Mouse (Mus musculus) adrenal gland, postnatal 36 days (tissue): ENCODE results near the gene Mtor. TPM values are rescaled to one million over a fixed set of nuclear protein-coding genes. Genes with fewer than 3 reads are reported as not detected.

Source experiments
- DNase-seq, 2 experiments: peaks; one replicate each; pipeline ENCODE4 v3.0.0; 2021; ENCODE audit warnings: mixed read lengths in 1 of 2
- long read RNA-seq, 2 experiments: library from polyadenylated mRNA; stranded (forward); transcript quantifications; one replicate each; pipeline ENCODE4 v2.0.0; 2021; ENCODE audit warnings: borderline sequencing depth in 2 of 2
- total RNA-seq, 2 experiments: library from RNA; stranded (reverse); gene quantifications; 2 replicates each; pipeline ENCODE4 v1.2.3; 2021

The Mtor gene
- total RNA-seq: 10 to 100 TPM; 72.5 to 86.2 TPM
- long read RNA-seq, experiment 1, partial matches to known transcripts: 9 of 15 reads
- long read RNA-seq, experiment 1, other reads (novel, unspliced or antisense): 3 of 15 reads
- long read RNA-seq, experiment 2, partial matches to known transcripts: 2 of 5 reads
- long read RNA-seq, experiment 2, other reads (novel, unspliced or antisense): 0 of 5 reads

- peak; percentile 94 to 95 for DNase-seq
These were observed at the start of gene Mtor for GRCm38 (mm10) chr4:148448179-148448852. Gene Mtor (plus strand): TSS chr4:148448611.

- no peak for DNase-seq
These were observed 48.8 kb upstream of the Mtor start for GRCm38 (mm10) chr4:148399437-148400094.

- no peak for DNase-seq
These were observed 45.0 kb upstream of the Mtor start for GRCm38 (mm10) chr4:148403402-148403801.

- DNase-seq: no peak
These were observed 43.7 kb upstream of the Mtor start for GRCm38 (mm10) chr4:148404748-148405147.

GRCm38 (mm10) chr4:148405255-148405788 lies 43.1 kb upstream of the Mtor start:
- DNase-seq: no peak

GRCm38 (mm10) chr4:148408256-148408975 lies 40.0 kb upstream of the Mtor start:
- no peak for DNase-seq

- DNase-seq: no peak
These were observed 32.8 kb upstream of the Mtor start for GRCm38 (mm10) chr4:148415575-148415974.

GRCm38 (mm10) chr4:148417074-148417526 lies 31.3 kb upstream of the Mtor start:
- DNase-seq: no peak

GRCm38 (mm10) chr4:148417559-148417958 lies 30.9 kb upstream of the Mtor start:
- no peak for DNase-seq

- no peak for DNase-seq
These were observed 21.2 kb upstream of the Mtor start for GRCm38 (mm10) chr4:148426950-148427850.

GRCm38 (mm10) chr4:148428544-148428943 lies 19.9 kb upstream of the Mtor start:
- no peak for DNase-seq

GRCm38 (mm10) chr4:148429121-148429520 lies 19.3 kb upstream of the Mtor start:
- DNase-seq: peak in 1 of 2 experiments; percentile 26

GRCm38 (mm10) chr4:148429686-148430085 lies 18.7 kb upstream of the Mtor start:
- DNase-seq: peak; percentile 66 to 84

GRCm38 (mm10) chr4:148430880-148431519 lies 17.4 kb upstream of the Mtor start:
- no peak for DNase-seq

- no peak for DNase-seq
These were observed 15.9 kb upstream of the Mtor start for GRCm38 (mm10) chr4:148432488-148432887.

- no peak for DNase-seq
These were observed 15.1 kb upstream of the Mtor start for GRCm38 (mm10) chr4:148433336-148433735.

- no peak for DNase-seq
These were observed 14.6 kb upstream of the Mtor start for GRCm38 (mm10) chr4:148433813-148434212.

GRCm38 (mm10) chr4:148434554-148434953 lies 13.9 kb upstream of the Mtor start:
- no peak for DNase-seq

GRCm38 (mm10) chr4:148435106-148435505 lies 13.3 kb upstream of the Mtor start:
- peak; percentile 29 to 45 for DNase-seq

- DNase-seq: no peak
These were observed 12.6 kb upstream of the Mtor start for GRCm38 (mm10) chr4:148435657-148436330.
